Mouse (Mus musculus) gastrocnemius, postnatal 4 days (tissue): ENCODE measurements around the gene Nemp1. TPM values are rescaled to one million over a fixed set of nuclear protein-coding genes. Genes with fewer than 3 reads are reported as not detected.

Experiments used
- total RNA-seq, 2 experiments: library from RNA; stranded (reverse); gene quantifications; 2 replicates each; pipeline ENCODE4 v1.2.3; 2021

The Nemp1 gene
- total RNA-seq, 2 experiments from 2014 or later: 6.0 to 7.3 TPM

Other genes with a start within 250 kb of the Nemp1 start
- 100 to 1,000 TPM; 167 to 205 TPM for gene Stac3, start 165.2 kb upstream of the Nemp1 start, total RNA-seq
- gene Ndufa4l2, start 151.9 kb upstream of the Nemp1 start, total RNA-seq: 10 to 100 TPM; 23.6 to 24.1 TPM
- gene Shmt2, start 144.5 kb upstream of the Nemp1 start, total RNA-seq: 10 to 100 TPM; 34.6 to 34.8 TPM
- gene Nxph4, start 132.3 kb upstream of the Nemp1 start, total RNA-seq: 1 to 10 TPM; 1.9 to 2.2 TPM
- 100 to 1,000 TPM; 184 to 193 TPM for gene Lrp1, start 45.8 kb upstream of the Nemp1 start, total RNA-seq
- 10 to 100 TPM; 25.9 to 27.0 TPM for gene Stat6, start 23.9 kb upstream of the Nemp1 start, total RNA-seq
- gene Nab2, start 1.7 kb downstream of the Nemp1 start, total RNA-seq: 10 to 100 TPM; 14.5 to 14.8 TPM
- gene Myo1a, start 38.3 kb downstream of the Nemp1 start, total RNA-seq: 1 to 10 TPM in 1 of 2 experiments, under 1 TPM in 1; 0.29 to 1.0 TPM
- under 1 TPM in 1 of 2 experiments, not detected in 1; 0.44 TPM for gene Tac2, start 57.6 kb downstream of the Nemp1 start, total RNA-seq
- gene Zbtb39, start 72.6 kb downstream of the Nemp1 start, total RNA-seq: 1 to 10 TPM; 6.9 to 8.2 TPM
- gene Gpr182, start 84.8 kb downstream of the Nemp1 start, total RNA-seq: under 1 TPM; 0.34 to 0.56 TPM
- under 1 TPM; 0.08 to 0.15 TPM for gene Rdh1, start 92.8 kb downstream of the Nemp1 start, total RNA-seq
- gene Rdh16f1, start 92.9 kb downstream of the Nemp1 start, total RNA-seq: under 1 TPM in 1 of 2 experiments, not detected in 1; 0.29 TPM
- gene Rdh9, start 109.5 kb downstream of the Nemp1 start, total RNA-seq: under 1 TPM in 1 of 2 experiments, not detected in 1; 0.34 TPM
- gene Rdh16, start 134.3 kb downstream of the Nemp1 start, total RNA-seq: under 1 TPM in 1 of 2 experiments, not detected in 1; 0.12 TPM
- gene Rdh19, start 183.0 kb downstream of the Nemp1 start, total RNA-seq: not detected
- gene Rdh16f2, start 199.6 kb downstream of the Nemp1 start, total RNA-seq: not detected
- under 1 TPM in 1 of 2 experiments, not detected in 1; 0.52 TPM for gene Rdh7, start 221.9 kb downstream of the Nemp1 start, total RNA-seq
- not detected for gene Sdr9c7, start 231.6 kb downstream of the Nemp1 start, total RNA-seq